Mouse (Mus musculus) frontal cortex, postnatal 10 days (tissue): Measurements from ENCODE around the gene Olfr1364.

Experiments
- DNase-seq, 2 experiments: peaks; one replicate each; pipeline ENCODE4 v3.0.0; 2022; ENCODE audit warnings: low spot score in 2 of 2, mixed read lengths in 1 of 2

The Olfr1364 gene

DNA sequence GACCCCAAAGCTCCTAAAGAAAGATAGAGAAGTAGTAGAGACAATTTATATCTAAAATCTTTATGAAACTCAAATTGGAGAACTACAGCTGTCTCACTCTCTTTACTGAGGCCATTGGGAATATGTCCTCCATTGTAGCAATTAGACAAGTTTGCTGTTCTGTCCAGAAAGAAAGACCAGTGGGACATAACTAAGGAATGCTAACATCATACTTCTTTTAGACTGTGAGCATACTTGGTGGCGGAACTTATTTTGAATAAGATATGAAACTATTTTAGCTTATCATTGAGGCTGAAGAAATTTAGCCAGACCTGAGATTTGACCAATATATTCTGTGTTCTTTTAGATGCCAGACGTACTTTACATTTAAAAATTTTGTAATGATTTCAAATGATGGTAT lies at the start of gene Olfr1364:
TSS of gene Olfr1364 (minus strand) at position 101 of the 400 bp plus-strand sequence.
- DNase-seq: no peak

GRCm38 (mm10) chr13:21613922-21614321 lies 32.4 kb upstream of the Olfr1364 start, which contains the start of gene Olfr1362:
Olfr1362 (minus strand) TSS chr13:21614022.
- no peak for DNase-seq

GRCm38 (mm10) chr13:21591618-21592017 lies 10.1 kb upstream of the Olfr1364 start:
- no peak for DNase-seq

GRCm38 (mm10) chr13:21559793-21560192 lies 21.8 kb downstream of the Olfr1364 start, which contains the start of gene Olfr1535:
Olfr1535 (minus strand) TSS chr13:21559893.
- DNase-seq: no peak

DNA sequence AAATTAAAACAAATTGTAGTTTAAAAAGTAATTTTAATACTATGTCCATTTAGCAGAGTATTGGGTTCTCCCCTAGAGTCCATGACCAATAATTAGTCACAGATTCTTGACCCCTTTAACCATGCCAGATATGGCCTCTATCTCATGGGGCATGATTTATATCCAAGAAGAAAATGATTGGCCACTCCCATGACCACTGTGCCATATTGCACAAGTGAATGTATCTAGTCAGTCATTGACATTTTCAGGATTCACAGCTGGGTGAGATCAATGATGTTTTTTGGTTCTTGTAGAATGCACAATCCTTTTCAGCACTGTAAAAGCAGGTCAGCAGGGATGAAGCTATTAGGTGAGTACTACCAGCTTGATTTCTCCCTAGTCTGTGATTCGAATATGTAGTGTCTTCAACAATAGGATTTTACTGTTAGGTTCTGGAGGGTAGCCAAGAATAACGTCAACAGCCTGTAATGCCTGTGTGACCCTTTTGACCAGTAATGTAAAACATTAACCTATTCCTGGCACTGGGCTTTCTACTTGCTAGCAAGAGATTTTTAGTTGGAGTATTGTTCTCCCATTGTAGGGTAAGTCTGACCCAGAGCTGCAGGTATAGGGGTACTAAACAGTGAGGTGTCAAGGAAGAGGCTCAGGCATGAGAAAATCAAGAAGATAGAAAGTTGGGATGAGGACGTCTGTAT lies 31.0 kb downstream of the Olfr1364 start:
- DNase-seq: no peak

GRCm38 (mm10) chr13:21549487-21549886 lies 32.1 kb downstream of the Olfr1364 start:
- DNase-seq: no peak

GRCm38 (mm10) chr13:21542708-21543107 lies 38.9 kb downstream of the Olfr1364 start, which contains the start of gene Olfr1366:
Olfr1366 (minus strand) TSS chr13:21542808.
- no peak for DNase-seq

- DNase-seq: peak; percentile 65 to 82
These were observed 50.8 kb downstream of the Olfr1364 start, which contains the start of gene Zkscan8 for GRCm38 (mm10) chr13:21530781-21531201. Zkscan8 (minus strand) TSS chr13:21531120.

- no peak for DNase-seq
These were observed 51.4 kb downstream of the Olfr1364 start for GRCm38 (mm10) chr13:21530136-21530535.
